Mouse (Mus musculus) natural killer cell, adult 2 months (primary cell): ENCODE measurements around the gene Plcl2.
A peak's percentile ranks its signal among the peaks of the same experiment; 100 is the strongest.
"Not testable (repeated sequence)": the region's sequence is repeated elsewhere in the genome, so short reads cannot be mapped to it uniquely, and the experiment has no call there.

Source experiments
- DNase-seq, 2 experiments: peaks; one replicate each; pipeline ENCODE4 v3.0.0; 2022; ENCODE audit warnings: low spot score in 2 of 2

Gene Plcl2

GRCm38 (mm10) chr17:50536409-50537194, 27.4 kb downstream of the Plcl2 start:
- DNase-seq, result no peak

GRCm38 (mm10) chr17:50537786-50538185, 28.6 kb downstream of the Plcl2 start:
- no peak for DNase-seq

DNA sequence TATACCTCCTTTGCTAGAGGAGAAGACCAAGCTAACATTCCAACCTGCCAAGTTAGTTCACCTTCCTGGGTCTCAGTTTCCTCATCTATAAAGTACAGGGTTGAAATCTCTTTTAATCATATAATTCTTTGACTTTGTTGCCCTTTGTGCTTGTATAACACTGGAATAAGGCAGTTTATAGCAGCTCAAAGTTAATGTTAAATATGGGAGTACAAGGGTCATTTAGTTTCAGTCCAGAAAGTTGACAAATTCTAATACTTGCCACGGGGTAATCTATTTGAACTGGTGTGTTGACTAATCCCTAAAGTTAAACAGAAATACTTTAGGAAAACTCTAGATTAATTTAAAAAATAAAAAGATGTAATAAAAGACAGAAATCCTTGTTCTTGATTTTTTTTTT, 35.7 kb downstream of the Plcl2 start:
- no peak for DNase-seq

DNA sequence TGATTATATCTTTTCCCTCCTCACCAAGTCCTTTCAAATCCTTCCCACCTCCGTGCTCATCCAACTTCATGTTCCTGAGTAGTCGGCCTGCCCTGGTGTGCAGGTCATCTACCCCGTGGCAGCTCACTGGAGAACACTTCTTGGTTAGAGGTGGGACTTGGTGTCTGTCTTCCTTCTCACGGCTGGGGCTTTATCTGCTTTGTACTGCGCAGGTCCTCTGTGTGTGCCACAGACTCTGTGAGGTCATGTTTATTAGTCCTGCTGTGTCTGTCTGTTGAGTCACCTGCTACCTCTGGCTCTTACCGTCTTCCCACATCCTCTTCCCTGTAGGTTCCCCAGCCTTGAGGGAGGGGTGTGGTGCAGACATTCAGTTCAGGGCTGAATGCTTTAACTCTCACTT, 36.1 kb downstream of the Plcl2 start:
- peak in 1 of 2 experiments; percentile 10 for DNase-seq

DNA sequence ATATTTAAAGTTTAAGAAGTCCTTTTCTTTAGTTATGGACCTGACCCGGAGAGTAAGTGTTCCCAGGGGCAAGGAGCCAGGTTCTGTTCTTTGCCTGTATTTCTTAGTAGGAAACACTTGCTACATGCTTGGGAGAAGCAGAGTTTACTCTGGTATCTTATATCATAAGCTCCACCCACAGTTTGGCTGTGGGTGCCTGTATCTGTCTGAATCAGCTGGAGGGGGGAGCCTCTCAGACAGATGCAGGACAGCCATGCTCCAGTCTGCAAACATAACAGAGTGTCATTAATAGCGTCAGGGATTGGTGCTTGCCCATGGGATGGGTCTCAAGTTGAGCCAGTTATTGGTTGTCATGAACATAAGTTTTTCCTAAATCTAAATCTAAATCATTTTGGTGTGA, 42.9 kb downstream of the Plcl2 start:
- no peak for DNase-seq

DNA sequence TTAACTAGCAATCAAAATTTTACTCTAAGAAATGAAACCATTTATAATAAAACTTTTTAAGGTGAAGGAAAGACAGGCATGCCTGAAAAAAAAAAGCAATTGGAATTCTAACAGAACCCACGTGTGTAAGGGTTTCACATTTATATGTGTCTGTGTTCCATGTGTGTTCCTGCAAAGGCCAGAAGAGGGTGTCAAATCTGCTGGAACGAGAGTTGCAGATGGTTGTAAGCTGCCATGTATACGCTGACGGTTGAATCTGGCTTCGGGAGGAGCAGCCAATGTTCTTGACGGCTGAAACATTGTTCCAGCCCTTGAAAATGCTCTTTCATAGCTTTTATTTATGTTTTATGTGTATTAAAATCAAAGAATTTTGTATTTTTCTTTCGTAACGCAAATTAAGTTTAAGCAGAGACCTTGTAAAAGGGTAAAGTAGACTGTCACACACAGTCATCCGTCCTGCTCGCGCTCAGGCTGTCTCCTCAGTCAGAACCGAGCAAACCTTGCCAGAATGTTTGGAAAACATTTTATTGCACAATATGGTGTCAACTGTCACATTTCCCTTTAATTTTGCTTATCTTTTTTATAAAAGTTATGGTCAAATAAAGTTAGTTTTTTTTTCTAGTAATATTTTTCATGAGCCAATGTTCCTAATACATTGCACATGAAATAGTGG, 48.5 kb downstream of the Plcl2 start:
- DNase-seq, result no peak

GRCm38 (mm10) chr17:50558239-50558625, 49.0 kb downstream of the Plcl2 start:
- no peak for DNase-seq

DNA sequence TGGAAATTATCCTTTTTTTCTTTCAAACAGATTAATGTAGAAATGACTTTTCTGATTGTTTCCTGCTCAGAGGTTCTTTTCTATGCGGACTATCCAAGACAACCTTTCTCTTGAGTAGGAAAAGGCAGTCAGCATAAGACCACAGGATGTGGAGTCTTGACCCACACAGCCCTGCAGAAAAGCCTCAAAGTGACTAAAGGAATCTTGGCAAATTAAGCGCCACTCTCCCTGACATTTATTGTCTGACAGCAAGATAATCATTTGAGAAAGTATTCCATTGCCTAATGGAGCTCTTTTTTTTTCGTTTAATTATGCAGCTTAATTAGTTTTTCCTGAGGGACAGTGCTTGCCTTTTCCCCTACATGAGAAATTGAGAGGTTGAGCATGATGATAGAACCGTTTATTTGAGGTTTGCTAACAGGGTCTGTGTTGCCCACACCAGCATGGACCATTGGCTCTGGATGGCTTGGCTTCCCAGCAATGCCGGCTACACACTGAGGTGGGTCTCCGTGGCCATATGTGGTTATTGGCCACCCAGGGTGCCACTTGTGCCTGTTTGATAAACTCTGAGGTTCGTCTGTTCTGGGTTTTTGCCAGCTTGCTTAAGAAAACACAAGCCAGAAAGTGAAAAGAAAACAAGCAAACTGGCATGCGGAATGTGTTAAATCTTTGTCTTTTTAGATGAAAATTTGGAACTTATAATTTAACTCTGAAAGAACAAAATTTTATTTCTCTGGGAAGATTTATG, 56.3 kb downstream of the Plcl2 start:
- DNase-seq, result no peak

DNA sequence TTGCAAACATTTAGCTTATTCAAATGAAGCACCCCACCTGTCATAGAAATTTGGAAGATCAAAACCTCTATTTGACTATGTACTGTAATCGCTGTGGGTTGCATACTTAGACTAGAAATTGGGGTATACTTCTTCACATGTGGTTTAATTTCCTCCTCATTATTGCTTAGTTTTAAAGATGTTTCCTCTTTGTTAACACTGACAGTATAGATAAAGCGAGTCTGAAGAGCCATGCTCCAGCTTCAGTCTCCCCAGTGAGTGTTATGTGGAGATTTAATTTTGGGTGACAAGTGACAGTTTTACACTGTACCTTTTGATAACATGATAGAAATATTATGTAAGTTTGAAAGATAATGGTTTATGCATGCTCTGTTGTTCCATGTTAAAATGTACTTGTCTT, 59.6 kb downstream of the Plcl2 start:
- no peak for DNase-seq

DNA sequence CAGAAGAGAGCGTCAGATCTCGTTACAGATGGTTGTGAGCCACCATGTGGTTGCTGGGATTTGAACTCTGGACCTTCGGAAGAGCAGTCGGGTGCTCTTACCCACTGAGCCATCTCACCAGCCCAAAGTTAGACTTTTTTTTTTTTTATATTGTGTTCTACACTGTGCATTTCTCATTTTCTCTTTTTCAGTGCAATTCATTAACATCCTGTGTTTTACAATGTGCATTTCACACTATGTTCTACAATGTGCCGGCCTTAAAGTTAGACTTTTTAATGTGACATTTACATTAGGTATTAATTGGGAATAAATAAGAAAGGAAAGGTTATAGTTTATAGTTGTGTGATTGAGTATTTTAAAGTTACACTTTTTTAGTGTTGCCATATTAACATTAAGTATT, 61.0 kb downstream of the Plcl2 start:
- DNase-seq, result not testable (repeated sequence)

GRCm38 (mm10) chr17:50570681-50571398, 61.6 kb downstream of the Plcl2 start:
- DNase-seq, result peak; percentile 72 to 74

DNA sequence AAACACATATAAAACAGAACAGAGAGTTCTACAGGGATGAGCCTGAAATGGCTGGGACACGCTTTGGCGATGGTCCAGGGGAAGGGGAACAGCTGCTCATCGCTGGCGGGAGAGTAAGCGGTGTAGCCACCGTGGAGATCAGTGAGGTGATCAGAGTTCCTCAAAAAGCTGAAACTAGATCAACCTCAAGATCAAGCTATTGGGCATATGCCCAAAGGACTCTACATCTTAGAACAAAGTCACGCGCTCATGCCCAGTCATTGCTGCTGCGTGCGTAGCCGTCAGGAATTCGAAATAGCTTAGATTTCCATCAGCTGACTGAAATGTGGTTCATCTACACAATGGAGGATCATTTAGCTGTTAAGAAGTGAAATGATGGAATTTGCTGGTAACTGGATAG, 65.0 kb downstream of the Plcl2 start:
- DNase-seq, result peak in 1 of 2 experiments; percentile 69

DNA sequence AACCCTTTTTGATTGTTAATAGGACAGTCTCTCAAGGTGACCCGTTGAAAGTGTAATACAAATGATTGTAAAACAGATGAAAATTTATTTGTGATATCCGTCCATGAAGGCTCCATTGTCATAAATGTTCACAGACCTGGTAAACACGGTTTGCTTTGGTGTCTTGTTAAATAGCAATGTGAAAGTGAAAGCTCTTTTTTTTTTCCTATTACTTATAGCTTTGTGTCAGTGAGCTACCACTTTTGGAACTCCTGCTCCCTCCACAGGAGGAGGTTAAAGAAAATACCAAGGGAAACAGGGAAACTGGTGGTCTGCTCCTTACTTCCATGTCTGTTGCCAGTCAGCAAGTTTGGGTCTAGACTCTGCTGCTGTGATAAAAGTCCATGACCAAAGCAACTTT, 71.2 kb downstream of the Plcl2 start:
- DNase-seq, result peak; percentile 5 to 8

DNA sequence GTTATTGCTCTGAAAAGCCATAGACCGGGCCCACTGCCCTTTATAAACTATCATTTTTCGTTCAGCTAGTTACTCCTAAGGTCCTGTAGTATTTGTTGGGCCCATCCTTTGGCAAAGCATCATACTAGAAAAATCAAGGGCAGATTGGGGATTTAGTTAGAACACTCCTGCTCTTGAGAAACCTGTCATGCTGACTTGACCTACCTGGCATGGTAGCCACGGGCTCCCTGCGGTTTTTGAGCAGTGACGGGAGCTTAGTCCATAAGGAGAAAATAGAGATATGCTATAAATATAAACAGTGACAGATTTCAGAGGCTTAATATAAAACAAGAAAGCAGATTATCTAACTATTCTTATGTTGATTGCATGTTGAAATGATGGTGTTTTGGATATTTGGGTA, 77.6 kb downstream of the Plcl2 start:
- DNase-seq, result no peak

DNA sequence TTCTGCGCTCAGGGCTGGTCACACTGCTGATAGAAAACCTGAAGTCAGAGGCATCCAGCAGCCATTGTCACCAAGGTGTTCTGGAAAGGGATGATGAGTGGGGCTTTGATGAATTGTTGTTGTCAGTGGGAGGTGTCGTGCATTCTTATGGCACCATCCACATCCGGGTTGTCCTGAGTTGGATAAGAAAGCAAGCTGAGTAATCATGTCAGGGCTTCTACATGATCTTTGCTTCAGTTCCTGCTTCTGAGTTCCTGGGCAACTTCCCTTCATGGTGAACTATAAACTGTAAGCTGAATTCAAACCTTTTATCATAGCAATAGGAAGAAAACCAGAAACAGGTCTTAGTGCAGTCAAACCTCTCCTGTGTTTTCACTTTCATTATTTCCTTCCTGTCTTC, 78.7 kb downstream of the Plcl2 start:
- DNase-seq, result no peak

DNA sequence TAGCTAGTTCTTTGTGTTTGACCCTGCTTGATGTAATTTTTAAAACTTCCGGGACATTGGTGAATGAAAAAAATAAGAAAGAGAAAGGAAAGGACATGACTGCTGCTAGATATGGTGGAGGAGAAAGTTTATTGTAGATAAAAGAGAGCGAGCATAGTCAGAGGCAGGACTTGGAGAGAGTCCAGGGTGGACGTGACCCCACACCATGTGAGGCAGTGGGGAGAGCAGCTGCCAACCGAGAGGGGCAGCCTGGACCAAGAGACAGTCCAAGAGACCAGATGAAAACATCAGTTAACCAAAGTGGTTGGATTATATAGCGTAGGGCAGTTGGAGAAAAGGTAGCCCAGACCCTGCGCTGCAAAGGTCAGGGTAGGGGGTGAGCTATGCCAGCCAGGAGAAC, 91.0 kb downstream of the Plcl2 start:
- DNase-seq, result no peak

GRCm38 (mm10) chr17:50600696-50601095, 91.5 kb downstream of the Plcl2 start:
- DNase-seq, result no peak

DNA sequence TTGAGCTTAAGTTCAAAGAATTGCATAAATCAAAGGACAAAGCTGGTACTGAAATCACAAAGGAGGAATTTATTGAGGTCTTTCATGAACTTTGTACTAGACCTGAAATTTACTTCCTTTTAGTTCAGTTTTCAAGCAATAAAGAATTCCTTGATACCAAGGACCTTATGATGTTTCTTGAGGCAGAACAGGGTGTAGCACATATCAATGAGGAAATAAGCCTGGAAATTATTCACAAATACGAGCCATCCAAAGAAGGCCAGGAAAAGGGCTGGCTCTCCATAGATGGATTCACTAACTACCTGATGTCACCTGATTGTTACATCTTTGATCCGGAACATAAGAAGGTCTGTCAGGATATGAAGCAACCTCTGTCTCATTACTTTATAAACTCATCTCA, 97.7 kb downstream of the Plcl2 start:
- DNase-seq, result no peak

DNA sequence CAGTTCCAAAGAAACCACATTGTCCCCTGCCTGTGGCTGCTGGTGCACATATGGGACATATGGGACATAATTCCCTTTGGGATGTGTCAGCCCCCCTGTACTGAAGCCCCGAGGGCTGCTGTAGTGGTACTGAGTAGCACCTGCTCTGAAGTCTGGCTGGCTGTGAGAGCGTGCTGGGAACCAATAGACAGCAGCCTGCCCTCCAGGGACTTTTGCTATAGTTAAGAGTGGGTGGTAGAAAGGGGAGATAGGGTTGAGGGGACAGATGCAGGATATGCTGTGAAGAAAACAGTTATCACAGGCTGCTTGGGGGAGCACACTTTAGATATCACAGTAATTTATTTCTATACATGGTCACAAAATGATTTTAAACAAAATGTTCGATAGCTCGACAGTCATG, 100.7 kb downstream of the Plcl2 start:
- peak in 1 of 2 experiments; percentile 48 for DNase-seq

DNA sequence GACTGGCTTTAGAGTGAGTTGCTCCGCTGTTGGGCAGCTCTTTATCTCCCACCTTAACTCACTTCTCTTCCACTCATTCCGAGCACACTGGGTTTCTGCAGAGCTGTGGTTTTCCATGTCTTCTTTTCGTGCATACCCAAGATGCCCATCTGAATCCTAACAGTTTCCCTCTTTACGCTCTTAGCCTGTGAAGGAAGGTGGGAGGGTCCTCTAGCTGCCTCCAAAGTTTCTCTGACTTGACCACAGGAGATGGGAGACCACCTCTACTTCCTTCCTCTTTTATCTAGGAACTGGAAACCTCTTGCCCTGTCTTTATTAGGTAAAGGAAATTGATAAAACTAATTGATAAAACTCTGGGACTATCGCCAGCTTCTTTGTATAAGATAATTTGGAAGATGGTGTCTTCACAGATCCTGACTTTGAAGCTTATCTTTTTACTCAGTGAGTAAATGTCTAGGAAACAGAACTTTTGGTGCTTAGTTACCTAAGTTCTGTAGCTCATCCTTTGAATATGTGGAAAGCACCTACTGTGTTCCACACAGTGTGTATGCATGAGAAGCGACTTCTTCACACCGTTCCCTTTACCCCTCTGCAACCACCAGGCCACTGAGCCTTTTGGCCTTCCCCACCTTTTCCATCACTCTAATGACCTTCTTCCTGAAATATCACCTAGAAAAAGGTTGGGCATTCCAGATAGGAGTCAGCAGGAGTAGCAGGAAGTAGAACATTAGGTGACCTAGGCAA, 111.8 kb downstream of the Plcl2 start:
- no peak for DNase-seq

DNA sequence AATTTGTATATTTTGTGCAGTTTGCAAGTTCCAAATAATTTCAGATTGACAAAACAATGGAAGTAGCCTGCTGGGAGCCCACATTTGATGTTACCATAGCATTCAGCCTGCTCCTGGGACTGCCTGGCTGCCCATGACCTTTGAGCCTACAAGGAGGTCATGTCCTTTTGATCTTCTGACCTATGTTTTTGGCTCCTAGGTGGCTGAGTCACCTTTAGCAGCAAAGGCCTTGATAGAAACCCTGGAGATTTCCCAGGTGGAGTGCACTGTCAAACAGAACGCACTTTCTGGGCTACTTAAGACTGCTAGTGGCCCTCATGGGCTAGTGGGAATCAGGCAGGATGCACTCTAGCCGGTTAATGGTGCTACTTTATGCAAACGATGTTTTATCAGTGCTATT, 112.8 kb downstream of the Plcl2 start:
- no peak for DNase-seq
